Mouse (Mus musculus) ES-CJ7 (cell line): Measurements from ENCODE around the gene Gm10663.

Experiments used
- DNase-seq: peaks from one replicate; pipeline ENCODE4 v3.0.0; 2011; ENCODE audit warnings: low read depth, low spot score

The Gm10663 gene

DNA sequence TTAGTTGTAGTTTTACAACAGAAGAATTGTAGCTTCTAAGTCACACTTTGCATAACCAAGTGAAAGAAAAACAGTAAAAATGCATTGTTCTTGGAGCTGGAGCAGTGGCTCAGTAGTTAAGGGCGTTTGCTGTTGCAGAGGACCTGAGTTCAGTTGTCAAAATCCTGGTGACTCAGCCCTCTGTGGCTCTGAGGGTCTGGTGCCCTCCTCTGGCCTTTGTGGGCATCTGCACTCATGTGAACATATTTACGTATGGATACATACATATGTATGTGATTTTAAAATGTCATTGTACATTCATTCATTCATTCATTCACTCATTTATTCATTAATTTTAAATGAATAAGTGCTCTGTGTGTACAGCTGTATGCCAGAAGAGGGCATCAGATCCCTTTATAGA, 10.8 kb downstream of the Gm10663 start:
- DNase-seq, result peak; percentile 80

DNA sequence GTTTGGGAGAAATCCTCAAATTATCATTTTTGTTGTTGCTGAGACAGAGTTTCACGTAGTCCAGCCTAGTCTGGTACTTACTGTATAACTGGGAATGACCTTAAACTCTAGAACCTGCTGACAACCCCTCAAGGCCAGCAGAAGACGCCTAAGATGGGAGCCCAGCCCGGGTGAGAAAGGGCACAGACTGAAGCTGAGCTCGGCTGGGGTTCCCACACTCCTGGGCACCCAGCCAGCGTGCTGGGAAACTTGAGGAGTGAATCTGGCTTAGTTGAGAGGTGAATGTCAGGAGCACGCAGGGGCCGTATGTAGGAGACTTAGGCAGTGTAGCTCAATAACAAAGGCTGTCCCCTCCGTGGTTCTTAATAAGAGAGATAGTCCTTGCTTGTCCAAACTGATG, 12.9 kb downstream of the Gm10663 start:
- DNase-seq, result no peak

DNA sequence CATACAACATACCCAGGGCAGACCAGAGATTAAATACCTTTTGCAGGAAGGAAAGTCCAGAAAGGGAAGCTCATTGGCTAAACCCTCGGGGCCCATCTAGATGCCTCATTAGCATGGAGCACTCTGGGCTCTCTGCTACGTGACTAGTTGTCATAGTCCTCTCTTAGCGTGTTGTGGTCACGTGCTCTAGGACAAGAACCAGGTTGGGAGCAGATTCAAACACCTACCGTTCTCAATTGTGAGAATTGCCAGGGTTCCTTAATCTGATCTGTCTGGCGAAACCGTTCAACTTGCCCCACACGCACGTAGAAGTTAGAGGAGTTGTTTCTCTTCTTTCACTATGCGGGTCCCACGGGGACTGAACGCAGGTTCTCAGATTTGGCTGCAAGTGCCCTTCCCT, 13.3 kb downstream of the Gm10663 start:
- no peak for DNase-seq

DNA sequence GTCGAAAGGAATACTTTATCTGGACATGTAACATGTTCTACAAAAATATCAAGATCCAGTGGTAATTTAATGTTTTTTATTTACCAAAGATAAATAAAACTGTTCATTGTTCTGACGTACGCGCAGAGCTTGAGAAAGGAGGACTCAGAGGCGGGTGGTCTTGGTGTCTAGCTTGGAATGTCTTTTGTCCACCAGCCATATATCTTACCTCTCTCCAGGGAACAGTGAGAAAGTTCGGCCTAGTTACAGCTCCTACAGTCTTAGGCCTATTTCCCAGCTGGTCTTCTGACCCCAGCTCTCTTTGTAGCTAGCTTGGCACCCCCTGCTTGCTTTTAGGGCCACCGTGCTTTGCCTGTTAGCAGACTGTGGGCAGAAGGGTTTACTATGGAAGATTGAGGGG, 14.9 kb downstream of the Gm10663 start:
- no peak for DNase-seq

DNA sequence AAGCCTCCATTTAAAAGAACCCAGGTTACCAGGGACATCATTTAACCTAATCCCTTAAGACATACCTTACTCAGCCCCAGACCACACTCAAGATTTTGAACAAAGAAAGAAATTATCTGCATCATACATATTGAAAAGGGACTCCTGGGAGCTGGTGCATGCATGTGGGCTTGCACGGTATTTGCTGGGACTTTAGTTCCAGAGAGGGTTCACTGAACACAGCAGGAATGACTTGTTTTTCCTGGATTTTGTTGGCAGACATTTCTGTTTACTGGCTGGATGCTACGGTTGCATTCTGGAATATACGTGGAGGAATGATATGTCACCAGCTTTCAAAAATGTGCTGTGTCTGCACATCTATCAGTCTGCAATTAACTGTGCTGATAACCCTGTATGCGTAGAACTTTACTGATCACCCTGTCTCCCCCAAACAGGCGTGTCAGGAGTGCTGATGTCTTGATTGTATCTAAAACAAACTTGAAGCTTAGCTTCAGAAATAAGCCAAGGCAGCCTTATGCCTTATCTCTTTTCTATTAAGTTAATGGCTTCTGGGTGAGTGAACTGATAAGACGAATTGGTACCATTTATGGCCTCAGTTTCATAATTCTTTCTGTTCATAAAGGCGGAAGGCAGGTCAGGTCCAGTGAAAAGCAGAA, 23.1 kb downstream of the Gm10663 start:
- DNase-seq, result no peak

DNA sequence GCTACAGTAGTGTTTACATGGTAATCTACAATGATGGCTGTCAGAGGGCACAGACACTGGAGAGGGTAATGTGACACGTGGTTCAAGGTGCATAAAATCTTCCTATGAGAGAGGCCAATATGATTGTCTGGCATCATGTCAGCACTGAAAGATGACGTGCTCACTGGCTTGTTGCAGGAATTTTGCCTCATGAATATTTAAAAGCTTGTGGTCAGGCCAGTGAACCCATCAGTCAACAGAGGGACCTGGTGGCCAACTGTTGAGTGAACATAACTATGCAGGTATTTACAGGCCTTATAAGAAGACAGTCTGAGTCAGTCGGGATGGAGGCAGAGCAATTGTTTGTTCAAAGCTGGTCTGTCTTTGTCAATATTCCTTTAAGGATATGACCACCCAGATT, 24.9 kb downstream of the Gm10663 start:
- no peak for DNase-seq

DNA sequence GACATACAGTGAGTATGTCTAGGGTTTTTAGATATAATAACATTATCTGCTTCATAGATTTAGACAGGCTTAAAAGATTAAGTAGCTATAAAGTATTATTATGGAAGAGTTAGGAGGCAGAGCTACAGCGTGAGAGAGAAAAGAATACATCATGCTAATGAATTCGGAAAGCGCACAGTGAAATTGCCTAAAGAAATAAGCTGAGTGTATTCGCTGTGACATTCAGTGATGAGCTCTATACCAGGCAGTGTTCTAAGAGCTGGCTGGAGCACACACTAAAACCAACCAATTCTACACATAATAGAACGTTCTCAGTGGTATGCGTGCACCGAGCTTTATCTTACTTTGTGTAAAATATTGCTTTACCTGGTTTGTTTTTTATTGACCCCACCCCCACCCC, 28.8 kb downstream of the Gm10663 start:
- DNase-seq, result no peak

DNA sequence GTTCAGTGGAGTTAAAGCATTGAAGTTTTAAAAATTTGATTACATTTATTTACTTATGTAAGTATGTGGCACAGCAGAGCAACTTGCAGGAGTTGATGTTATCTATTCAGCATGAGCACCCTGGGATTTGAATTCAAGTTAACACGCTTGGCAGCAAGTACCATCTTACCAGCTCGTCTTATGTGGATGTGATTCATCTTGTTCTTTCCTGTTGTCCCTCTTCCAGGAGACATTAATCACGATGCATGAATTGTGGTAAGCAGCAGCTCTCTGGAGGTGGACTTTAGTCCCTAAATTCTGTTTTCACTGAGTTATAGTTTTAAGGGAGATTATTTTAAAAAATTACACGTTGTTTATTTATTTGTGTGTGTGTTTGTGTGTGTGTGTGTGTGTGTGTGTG, 29.2 kb downstream of the Gm10663 start:
- no peak for DNase-seq

DNA sequence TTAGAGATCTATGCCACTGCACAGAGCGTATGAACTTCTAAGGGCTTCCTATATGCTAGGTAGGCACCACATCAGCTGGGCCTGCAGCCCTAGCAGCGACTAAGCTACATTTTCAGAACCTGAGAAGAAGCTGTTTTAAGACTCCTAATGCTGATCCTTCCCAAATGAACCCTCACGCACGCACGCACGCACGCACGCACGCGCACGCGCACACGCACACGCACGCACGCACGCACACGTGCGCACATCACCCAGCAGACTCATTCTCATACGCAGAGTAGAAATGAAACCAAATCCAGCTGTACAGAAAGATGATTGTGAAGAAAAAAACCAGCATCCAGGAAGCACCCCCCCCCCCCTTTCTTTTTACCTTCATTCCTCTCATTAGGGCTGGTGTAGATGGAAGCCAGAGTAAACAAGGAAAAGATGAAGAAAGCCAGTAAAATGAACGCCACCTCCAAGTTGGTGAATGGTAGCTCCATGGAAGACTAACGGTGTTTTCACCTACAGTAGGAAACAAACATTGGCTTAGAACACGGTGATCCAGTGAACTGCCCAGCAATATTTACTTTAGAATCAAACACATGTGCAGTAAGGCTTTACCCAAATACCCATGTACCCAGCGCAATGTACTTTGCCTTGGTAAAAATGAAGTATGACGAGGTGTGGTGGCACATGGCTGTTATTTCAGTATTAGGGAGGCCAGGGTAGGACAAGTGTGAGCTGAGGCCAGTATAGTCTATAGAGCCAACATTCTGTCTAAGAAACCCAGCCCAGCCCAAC, 33.3 kb downstream of the Gm10663 start:
- DNase-seq, result peak; percentile 32

DNA sequence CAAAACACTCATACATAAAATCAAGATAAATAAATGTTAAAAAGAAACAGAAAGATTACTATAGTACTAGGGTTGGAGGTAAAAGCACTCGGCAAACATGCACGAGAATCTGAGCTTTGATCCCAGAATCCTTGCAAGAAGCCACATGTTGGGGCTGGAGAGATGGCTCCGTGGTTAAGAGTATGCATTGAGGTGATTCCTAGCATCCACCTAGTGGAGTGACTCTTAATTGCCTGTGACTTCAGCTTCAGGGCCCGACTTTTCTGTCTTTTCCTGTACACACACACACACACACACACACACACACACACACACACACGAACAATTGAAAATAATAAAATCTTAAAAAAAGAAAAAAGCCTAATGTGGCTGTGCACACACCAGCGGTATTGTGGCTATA, 34.1 kb downstream of the Gm10663 start:
- DNase-seq, result peak; percentile 55

DNA sequence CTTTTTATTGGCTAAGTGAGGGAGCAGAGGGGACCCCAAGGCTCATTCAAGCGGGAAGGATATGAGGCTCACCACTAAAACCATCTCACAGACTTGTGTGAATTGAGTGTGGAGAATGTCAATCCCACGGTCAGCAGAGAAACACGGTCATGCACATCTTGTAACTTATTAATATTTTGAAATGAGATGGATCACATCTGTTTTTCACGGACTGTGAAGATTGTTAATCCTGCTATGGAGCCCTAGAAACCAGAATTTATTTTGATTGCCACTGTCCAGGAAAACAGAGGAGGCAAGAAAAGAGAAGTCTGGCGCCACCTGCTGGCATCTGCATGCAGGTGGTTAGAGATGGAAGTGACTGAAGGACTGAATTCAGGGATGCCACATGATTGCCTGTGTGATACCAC, 35.5 kb downstream of the Gm10663 start:
- peak; percentile 86 for DNase-seq

DNA sequence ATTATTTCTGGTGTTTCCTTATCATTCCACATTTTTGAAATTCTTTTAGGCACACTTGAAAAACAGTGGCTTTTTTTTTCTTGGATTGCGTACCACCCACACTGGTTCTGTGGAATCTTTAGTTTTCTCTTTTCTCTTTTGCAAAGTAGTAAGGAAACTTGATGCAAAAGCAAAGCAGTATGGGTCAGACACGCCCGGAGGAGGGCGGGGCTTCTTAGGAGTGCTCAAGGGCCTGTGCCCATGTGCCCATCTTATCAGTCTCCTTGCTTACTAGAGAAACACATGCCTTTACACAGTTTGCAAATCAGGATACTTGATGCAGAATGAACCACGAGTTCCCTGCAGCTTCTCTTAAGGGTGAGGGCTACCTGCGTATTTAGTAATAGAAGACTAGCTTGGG, 37.3 kb downstream of the Gm10663 start:
- DNase-seq, result no peak

DNA sequence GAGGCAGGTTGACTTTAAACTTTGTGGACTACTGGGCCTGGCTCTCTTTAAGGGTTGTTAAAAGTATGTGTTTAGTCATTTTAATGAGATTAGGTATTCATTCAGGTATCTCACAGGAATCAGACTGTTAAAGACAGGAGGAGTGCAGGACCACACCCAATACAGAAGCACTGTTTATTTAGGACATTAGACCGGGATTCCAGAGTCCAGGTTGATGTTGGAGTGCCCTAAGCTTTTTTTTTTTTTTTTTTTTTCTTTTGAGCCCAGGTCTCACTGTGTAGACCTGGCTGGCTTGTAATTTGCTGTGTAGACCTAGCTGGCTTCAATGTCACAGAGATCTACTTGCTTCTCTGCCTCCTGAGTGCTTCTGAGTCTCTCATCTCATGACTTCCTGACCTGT, 51.2 kb downstream of the Gm10663 start:
- DNase-seq, result no peak

DNA sequence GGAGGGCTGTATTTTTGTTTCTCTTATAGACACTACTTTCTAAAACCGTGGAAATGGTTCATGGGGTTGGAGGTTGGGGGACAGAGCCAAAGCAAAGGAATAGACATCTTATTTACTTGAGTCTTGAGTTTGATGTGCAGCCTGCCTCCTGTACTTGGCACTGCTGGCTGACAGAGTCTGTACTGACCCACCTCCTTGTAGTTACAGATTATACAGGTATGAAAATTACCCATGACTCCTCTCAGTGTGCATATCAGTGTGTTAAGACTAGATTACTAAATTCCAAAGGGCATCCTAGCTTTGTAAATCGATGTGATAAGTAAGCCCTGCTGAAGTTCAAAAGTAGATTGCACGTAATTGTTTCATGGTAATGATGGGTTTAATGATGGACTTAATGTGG, 51.6 kb downstream of the Gm10663 start:
- DNase-seq, result no peak
